Mouse (Mus musculus) heart, postnatal 0 days (tissue): ENCODE data around the gene Mllt1. TPM values are rescaled to one million over a fixed set of nuclear protein-coding genes. Genes with fewer than 3 reads are reported as not detected.
A peak's percentile ranks its signal among the peaks of the same experiment; 100 is the strongest.

Experiments used
- ATAC-seq: fragments of 200-750 bp; cut with Nextera tagmentation; 2 replicates; pipeline ENCODE4 v1.8.0; 2017; ENCODE audit warnings: low read depth, moderate number of reproducible peaks, moderate library complexity; ENCODE audit not compliant: insufficient read depth
- DNase-seq: peaks from one replicate; pipeline ENCODE4 v3.0.0-alpha.2; 2016; ENCODE audit warnings: low spot score
- H3K27ac ChIP-seq: fragments of 300-500 bp; sonication (generic); 2 replicates; pipeline ENCODE4 v1.5.1; 2014; ENCODE audit warnings: low read depth, mild to moderate bottlenecking
- H3K27me3 ChIP-seq: fragments of 300-500 bp; sonication (generic); 2 replicates; pipeline ENCODE4 v1.6.1; 2014; ENCODE audit warnings: low read length, mixed read lengths; ENCODE audit not compliant: control insufficient read depth, insufficient read depth
- H3K36me3 ChIP-seq: fragments of 300-500 bp; sonication (generic); replicated peaks from 2 replicates; pipeline ENCODE4 v1.6.1; 2014; ENCODE audit warnings: low read length, mixed read lengths; ENCODE audit not compliant: control insufficient read depth, insufficient read depth
- H3K4me1 ChIP-seq: fragments of 300-500 bp; sonication (generic); 2 replicates; pipeline ENCODE4 v1.6.1; 2014; ENCODE audit warnings: antibody characterized with exemption; ENCODE audit not compliant: control insufficient read depth, insufficient read depth
- H3K4me2 ChIP-seq: fragments of 300-500 bp; sonication (generic); 2 replicates; pipeline ENCODE4 v1.6.1; 2014; ENCODE audit warnings: low read depth, mild to moderate bottlenecking, low read length, moderate library complexity
- H3K4me3 ChIP-seq: fragments of 300-500 bp; sonication (generic); 2 replicates; pipeline ENCODE4 v1.5.1; 2014; ENCODE audit warnings: low read depth, low read length
- H3K9ac ChIP-seq: fragments of 300-500 bp; sonication (generic); replicated peaks from 2 replicates; pipeline ENCODE4 v1.6.1; 2014; ENCODE audit warnings: low read depth, low read length, mixed read lengths
- H3K9me3 ChIP-seq: fragments of 300-500 bp; sonication (generic); replicated peaks from 2 replicates; pipeline ENCODE4 v1.6.1; 2016; ENCODE audit warnings: low read length; ENCODE audit not compliant: control insufficient read depth
- CTCF ChIP-seq: IDR thresholded peaks from 2 replicates; pipeline ENCODE4 v1.5.1; 2016; ENCODE audit warnings: antibody characterized with exemption, control low read depth, low read depth
- EP300 ChIP-seq: IDR thresholded peaks from 2 replicates; pipeline ENCODE4 v1.6.1; 2016; ENCODE audit warnings: antibody characterized with exemption, low read depth
- WGBS: fragments of 180-500 bp; shearing (Covaris S2); extraction: QIAGEN DNeasy Blood & Tissue Kit; methylation state at CpG from one replicate; pipeline ENCODE4 v1.1.7; 2014; 5-methylcytosine and 5-hydroxymethylcytosine counted together
- polyA plus RNA-seq: library from polyadenylated mRNA; unstranded; fragments of >200 nt; fragmentation: Nextera tagmentation; extraction: Ambion mirVana; gene quantifications from 2 replicates; pipeline ENCODE4 v1.2.1, GENCODE M21; 2015
- total RNA-seq: library from RNA; depleted of rRNA; stranded (reverse); fragments of >200 nt; gene quantifications from 2 replicates; pipeline ENCODE4 v1.2.3, GENCODE M21; 2014; ENCODE audit warnings: low replicate concordance

The Mllt1 gene
- total and polyA plus RNA-seq, 2 experiments from 2014 or later, result 15.3 to 29.8 TPM

DNA sequence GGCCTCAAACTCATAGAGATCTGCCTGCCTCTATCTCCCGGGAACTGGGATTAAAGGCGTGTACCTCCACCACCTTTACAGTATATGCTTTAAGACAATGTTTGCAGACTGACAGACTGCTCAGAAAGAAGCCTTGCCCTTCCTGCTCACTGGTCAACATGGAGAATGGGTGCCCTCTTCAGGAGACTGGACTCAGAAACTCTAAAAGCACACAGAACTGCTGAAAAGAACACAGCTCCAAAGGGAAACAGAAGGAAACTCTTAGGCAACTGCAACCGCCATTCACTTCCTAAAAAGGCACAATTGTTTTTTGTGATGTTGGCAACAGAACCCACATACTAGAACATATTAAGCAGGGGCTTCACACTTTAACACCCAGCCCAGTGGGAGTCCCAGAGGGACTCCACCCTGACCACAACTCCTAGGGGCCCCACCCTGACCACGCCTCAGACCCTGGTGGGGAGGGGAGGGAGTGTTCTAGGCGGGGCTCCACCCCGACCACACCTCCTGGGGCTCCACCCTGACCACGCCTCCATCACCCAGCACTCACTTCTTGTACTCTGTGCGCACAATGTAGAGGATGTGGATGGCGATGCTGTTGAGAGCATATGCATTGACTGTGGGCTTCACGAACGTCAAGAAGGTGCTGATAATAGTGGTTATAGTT is 22.7 kb upstream of the Mllt1 start:
- Histone ChIP-seq H3K36me3 (no peaks in the 10 kb centered on the region), H3K27ac (no peak overlapping the region), H3K27me3 (no peaks in the 10 kb centered on the region), H3K4me1 (no peaks in the 10 kb centered on the region), H3K4me3 (no peak overlapping the region), H3K9ac (no peak overlapping the region), H3K4me2 (no peak overlapping the region), H3K9me3 (no peaks in the 10 kb centered on the region)
- TF ChIP-seq EP300, result no peak
- peak; percentile 13; the same call in 1 of the 2 replicates for TF ChIP-seq CTCF
- ATAC-seq (0 out of 2 replicates have a peak, but pooled peaks have one; percentile 30), DNase-seq (peak; percentile 6)
- WGBS, result 8% methylated on average over 11 of the region's 11 CpGs

DNA sequence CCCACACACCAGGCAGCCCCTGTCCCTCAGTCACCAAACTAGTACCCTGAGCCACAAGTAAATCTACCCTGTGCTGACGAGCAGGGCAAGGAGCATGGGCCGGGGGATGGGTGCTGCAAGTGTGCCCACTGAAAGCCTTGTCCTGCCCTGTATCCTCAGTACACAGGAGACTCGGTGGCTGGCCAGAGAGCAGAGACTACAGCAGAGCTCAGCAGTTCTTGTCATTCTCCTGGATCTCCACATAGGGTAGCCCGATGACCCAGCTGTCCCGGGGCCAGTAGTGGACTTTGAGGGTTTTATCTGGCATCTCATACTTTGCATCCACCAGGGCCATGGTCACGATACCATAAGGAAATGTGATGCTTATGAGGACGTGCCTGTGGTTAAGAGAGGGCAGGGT is 19.7 kb upstream of the Mllt1 start:
- Histone ChIP-seq H3K27ac (no peak overlapping the region), H3K4me1 (no peaks in the 10 kb centered on the region), H3K27me3 (no peaks in the 10 kb centered on the region), H3K4me2 (no peak overlapping the region), H3K4me3 (no peak overlapping the region), H3K9ac (no peak overlapping the region), H3K36me3 (no peaks in the 10 kb centered on the region), H3K9me3 (no peaks in the 10 kb centered on the region)
- DNase-seq (no peak), ATAC-seq (no peak)
- no peak for TF ChIP-seq EP300
- 71% methylated on average over 7 of the region's 7 CpGs for WGBS

DNA sequence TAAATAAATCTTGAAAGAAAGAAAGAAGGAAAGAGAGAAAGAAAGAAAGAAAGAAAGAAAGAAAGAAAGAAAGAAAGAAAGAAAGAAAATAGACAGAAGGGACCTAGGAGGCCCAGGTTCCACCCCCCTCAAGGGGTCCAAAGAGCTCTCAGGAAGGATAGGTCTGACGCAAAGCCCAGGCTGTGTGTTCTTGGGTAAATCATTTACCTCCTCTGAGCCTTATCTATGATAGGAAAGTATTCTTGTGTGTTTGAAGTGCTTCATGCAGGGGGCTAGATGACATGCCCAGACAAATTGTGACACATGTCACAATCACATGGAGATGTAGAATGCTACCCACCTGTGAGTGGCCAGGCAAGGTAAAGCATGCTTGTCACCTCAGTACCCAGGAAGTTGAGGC is 17.4 kb upstream of the Mllt1 start:
- H3K4me2 ChIP-seq, result no peak overlapping the region
- no peak overlapping the region for H3K9ac ChIP-seq
- no peak overlapping the region for H3K4me3 ChIP-seq
- ATAC-seq (no peak), DNase-seq (no peak)
- H3K9me3 ChIP-seq, result no peaks in the 10 kb centered on the region
- 70% methylated on average over 1 of the region's 1 CpGs for WGBS
- no peaks in the 10 kb centered on the region for H3K4me1 ChIP-seq
- H3K36me3 ChIP-seq, result no peaks in the 10 kb centered on the region
- TF ChIP-seq EP300, result no peak
- TF ChIP-seq CTCF, result no peak
- no peak overlapping the region for H3K27ac ChIP-seq
- H3K27me3 ChIP-seq, result no peaks in the 10 kb centered on the region

DNA sequence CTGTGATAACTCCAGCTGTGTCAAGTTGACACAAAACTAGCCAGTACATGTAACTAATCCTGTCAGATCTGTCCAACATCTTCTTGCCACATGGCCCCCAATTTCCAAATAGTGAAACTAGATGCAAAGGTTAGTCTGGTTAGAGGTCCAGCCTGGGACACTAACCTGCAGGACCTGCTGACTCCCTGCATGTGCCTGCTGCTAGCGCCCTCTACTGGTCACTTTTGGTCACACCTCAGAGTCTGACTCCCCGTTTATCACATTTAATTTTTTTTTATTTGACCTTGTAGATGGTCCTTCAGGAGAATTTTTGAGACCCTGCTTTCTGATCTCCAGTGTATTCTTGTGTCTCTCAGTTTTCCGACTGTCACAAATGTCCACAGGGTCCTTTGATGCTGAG is 15.7 kb upstream of the Mllt1 start:
- no peak for TF ChIP-seq EP300
- peak; percentile 65 for TF ChIP-seq CTCF
- H3K9me3 ChIP-seq, result no peaks in the 10 kb centered on the region; the same call in 1 of the 2 replicates
- 11% methylated on average over 3 of the region's 3 CpGs for WGBS

DNA sequence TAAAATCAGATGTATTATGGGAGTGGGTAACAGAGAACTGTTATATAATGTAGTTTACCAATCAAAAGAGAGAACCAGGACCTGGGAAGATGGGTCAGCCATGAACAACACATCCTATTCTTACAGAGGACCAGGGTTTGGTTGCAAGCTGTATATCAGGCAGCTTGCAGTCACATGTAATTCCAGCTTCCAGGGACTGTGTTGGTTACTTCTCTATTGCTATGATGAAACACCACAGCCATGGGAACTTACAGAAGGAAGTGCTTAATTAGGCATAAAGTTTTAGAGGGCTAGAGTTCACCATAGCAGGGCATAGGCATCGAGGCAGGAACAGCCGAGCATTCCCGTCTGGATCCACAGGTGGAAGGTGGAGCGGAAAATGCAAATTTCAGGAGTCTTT is 3.5 kb upstream of the Mllt1 start:
- TF ChIP-seq CTCF (no peak), EP300 (no peak)
- no peak for ATAC-seq
- Histone ChIP-seq H3K4me1 (peaks cover 10% of the 10 kb centered on the region), H3K9ac (no peak overlapping the region), H3K4me3 (no peak overlapping the region), H3K36me3 (no peaks in the 10 kb centered on the region), H3K4me2 (no peak overlapping the region), H3K27me3 (no peaks in the 10 kb centered on the region), H3K9me3 (no peaks in the 10 kb centered on the region), H3K27ac (no peak overlapping the region)
- 77% methylated on average over 4 of the region's 4 CpGs for WGBS
- no peak for DNase-seq

More for the DNA sequence above, 15.7 kb upstream of the Mllt1 start:
- Histone ChIP-seq H3K27ac (no peak overlapping the region), H3K36me3 (no peaks in the 10 kb centered on the region), H3K4me3 (no peak overlapping the region), H3K27me3 (no peaks in the 10 kb centered on the region), H3K9ac (no peak overlapping the region), H3K4me1 (no peaks in the 10 kb centered on the region), H3K4me2 (no peak overlapping the region)
- DNase-seq, result no peak
- no peak for ATAC-seq

DNA sequence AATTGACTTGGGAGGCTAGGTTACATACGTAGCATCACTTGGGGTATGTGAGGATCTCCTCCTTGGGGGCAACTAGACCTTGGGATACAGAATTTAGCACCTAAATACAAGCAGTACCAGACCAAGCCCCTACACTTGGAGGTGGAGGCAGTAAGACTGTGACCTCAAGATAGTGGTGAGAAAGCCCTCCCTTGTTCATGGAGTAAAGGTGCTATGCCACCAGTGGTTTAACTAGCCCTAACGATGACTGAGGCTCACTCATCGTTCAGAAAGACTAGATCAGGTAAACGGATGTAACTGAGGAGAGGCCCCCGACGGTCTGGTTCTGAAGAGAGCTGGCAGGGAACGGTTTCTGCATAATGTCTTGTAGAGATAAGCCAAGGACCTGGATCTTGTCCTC is 1.5 kb upstream of the Mllt1 start:
- H3K9me3 ChIP-seq, result no peaks in the 10 kb centered on the region
- H3K9ac ChIP-seq, result no peak overlapping the region
- H3K36me3 ChIP-seq, result no peaks in the 10 kb centered on the region
- H3K4me2 ChIP-seq, result no peak overlapping the region
- peaks cover 10% of the 10 kb centered on the region for H3K4me1 ChIP-seq
- no peak overlapping the region for H3K27ac ChIP-seq
- H3K27me3 ChIP-seq, result no peaks in the 10 kb centered on the region
- DNase-seq, result no peak
- no peak overlapping the region for H3K4me3 ChIP-seq
- WGBS, result 84% methylated on average over 7 of the region's 7 CpGs
- TF ChIP-seq EP300 (no peak), CTCF (no peak)
- no peak for ATAC-seq
